Mouse (Mus musculus): ENCODE results near the gene Ubac1.

Gene Ubac1

GRCm38 (mm10) chr2:26024138-26025075, 2.9 kb upstream of the Ubac1 start:
- DNase-seq (ENCODE audit: low spot score in 2 of 2) = peak in 1 of 2 experiments; percentile 48

- no peak for DNase-seq (ENCODE audit: low spot score in 2 of 2)
Observed at GRCm38 (mm10) chr2:26022626-26023025, 1.1 kb upstream of the Ubac1 start.

- no peak for DNase-seq (ENCODE audit: low spot score in 2 of 2)
Observed at GRCm38 (mm10) chr2:26022258-26022565, 665 bp upstream of the Ubac1 start.

- peak; percentile 35 to 69 for DNase-seq (ENCODE audit: low spot score in 2 of 2)
Observed at GRCm38 (mm10) chr2:26020714-26021560, 610 bp downstream of the Ubac1 start.

GRCm38 (mm10) chr2:26019923-26020322, 1.6 kb downstream of the Ubac1 start:
- no peak for DNase-seq (ENCODE audit: low spot score in 2 of 2)

- DNase-seq (ENCODE audit: low spot score in 2 of 2) = no peak
Observed at GRCm38 (mm10) chr2:26017326-26017725, 4.2 kb downstream of the Ubac1 start.

DNA sequence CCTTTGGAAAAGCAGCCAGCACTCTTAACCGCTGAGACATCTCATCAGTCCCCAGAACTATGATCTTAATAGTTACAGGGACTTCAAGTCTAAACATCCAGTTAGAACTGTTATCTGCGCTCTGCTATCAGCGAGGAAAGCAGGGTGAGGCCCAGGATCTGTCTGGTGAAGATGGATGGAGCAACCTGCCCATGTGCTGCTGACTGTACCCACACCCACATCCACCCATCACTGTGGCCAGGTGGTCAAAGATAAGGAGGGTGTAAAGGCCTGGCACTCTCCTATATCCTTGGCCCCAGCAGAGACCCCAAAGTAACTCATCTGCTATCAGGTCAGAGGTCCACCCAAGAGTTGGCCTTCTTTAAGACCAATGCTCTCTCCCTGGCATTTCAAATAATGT, 7.9 kb downstream of the Ubac1 start:
- DNase-seq (ENCODE audit: low spot score in 2 of 2) = no peak

GRCm38 (mm10) chr2:26011420-26011819, 10.1 kb downstream of the Ubac1 start:
- no peak for DNase-seq (ENCODE audit: low spot score in 2 of 2)

- DNase-seq (ENCODE audit: low spot score in 2 of 2) = peak in 1 of 2 experiments; percentile 61
Observed at GRCm38 (mm10) chr2:26002001-26002400, 19.5 kb downstream of the Ubac1 start.

GRCm38 (mm10) chr2:26001136-26001535, 20.4 kb downstream of the Ubac1 start:
- no peak for DNase-seq (ENCODE audit: low spot score in 2 of 2)

DNA sequence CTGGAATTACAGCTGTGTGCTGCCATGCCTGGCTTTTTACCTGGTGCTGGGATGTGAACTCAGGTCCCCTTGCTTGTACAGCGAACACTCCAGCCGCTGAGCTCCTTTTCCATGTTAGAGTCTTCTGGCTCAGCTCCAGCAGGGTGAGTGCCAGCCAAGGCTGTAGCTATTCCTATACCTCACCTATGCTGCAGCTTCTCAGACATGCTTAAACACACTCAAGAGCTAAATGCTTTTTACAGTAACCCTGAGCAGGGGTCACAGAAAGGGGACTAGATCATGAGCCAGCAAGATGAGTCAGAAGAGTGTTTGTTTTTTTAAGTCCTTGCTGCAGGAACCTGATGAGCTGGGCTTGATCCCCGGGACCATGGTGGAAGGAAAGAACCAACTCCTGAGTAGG, 23.8 kb downstream of the Ubac1 start:
- no peak for DNase-seq (ENCODE audit: low spot score in 2 of 2)

DNA sequence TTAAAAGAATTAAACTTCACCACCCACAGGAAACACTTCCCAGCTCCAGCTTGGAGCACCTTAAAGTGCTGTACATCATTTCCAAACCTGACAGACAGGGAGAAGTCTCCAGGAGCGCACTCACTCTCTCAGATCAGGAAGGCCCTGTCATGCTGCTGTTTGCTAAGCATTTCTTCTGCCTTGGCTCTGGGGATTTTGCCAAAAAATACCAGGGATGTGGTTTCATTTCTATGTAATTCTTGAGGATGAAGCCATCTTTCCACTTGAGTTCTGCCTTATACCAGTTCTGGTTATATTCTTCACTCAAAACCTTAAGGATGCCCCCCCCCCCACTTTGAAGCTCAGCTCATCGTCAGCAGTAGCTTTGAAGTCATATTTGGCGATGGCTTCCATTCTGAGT, 26.8 kb downstream of the Ubac1 start:
- no peak for DNase-seq (ENCODE audit: low spot score in 2 of 2)

GRCm38 (mm10) chr2:25992285-25992684, 29.3 kb downstream of the Ubac1 start:
- DNase-seq (ENCODE audit: low spot score in 2 of 2) = no peak

DNA sequence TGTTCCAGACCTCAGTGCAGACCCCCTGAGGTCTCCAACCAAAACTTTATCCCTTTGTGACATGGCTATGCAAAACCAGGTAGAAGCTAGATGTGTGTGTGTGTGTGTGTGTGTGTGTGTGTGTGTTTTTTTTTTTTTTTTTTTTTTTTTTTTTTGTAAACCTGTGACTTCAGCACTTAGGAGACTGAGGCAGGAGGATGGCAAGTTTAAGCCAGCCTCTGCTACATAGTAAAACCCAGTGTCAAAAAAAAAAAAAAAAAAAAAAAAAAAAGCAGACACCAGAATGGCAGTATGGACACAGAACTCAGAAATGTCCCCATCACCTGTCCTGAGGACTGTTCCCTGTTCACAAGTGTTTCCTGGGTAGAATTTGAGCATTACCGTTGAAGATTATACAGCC, 31.9 kb downstream of the Ubac1 start:
- no peak for DNase-seq (ENCODE audit: low spot score in 2 of 2)

DNA sequence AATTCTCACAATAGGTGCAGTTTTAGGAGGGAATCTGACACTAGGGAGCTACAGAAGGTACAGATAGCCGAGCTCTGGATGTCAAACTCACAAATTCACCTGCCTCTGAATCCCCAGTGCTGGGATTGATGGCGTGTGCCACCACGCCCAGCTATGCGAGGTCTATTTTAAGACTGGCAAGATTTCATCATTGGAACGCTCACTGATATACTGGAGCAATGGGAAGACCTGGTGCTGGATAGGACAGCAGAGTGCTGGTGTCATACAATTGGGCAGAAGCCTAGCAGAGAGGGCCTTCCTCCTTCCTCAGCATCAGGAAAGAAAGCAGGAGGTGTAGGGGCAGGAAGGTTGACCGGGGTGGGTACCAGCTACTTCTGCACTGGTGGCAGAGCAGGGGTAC, 33.7 kb downstream of the Ubac1 start:
- DNase-seq (ENCODE audit: low spot score in 2 of 2) = no peak

DNA sequence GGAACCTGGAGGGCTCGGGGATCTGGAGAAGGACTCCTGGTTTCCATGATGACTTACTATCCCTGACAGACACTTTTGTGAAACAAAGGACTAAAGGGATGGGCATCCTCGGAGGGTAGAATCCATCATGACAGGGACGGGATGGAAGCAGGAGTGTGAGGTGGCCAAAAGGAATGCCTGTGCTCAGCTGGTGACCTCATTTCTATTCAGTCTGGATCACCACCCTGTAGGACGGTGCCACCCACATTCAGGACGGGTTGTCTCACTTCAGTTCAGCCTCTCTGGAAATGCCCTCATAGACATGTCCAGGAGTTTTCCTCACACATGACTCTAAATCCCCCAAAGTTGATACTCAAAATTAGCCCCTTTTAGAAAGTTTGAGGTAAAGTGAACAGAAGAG, 34.9 kb downstream of the Ubac1 start:
- no peak for DNase-seq (ENCODE audit: low spot score in 2 of 2)

DNA sequence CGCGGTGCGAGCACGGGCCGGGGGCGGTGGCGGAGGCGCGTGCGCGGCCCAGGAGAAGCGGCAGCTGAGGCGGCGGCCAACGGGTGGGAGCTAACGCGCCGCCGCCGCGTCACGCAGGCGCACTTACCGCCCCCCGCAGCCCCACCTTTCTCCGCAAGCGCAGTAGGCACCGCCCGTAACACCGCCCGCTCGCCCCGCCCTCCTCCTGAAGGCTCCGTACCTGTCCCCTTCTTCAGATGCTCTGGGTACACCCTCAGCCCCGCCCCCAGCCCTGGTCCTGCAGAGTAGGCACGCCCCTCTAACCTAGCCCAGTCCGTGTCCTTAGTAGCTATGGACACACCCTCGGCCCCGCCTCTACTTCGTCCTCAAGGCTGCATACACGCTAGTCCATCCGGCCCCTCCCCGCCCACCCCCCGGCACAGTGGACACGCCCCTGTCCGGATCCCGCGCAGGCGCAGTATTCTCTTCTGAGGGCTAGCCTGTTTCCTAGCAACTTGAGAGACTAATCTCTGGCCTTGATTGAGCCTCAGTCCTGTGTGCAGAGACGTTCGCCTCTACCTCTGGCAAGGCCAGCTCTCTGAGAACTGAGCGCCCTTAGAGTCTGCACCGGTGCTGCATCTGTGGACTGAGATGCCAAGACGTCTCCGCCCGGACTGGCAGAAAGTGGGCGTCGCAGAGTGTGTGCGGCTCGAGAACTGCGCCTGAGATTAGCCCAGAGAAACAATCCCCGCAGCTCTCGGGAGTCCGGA, 38.2 kb downstream of the Ubac1 start, which contains the start of gene Camsap1:
TSS of gene Camsap1 (minus strand) at position 124 of the 749 bp plus-strand sequence.
- DNase-seq (ENCODE audit: low spot score in 2 of 2) = peak; percentile 98 to 99

- peak in 1 of 2 experiments; percentile 61 for DNase-seq (ENCODE audit: low spot score in 2 of 2)
Observed at GRCm38 (mm10) chr2:25982426-25983091, 39.0 kb downstream of the Ubac1 start.

GRCm38 (mm10) chr2:25982052-25982425, 39.5 kb downstream of the Ubac1 start:
- DNase-seq (ENCODE audit: low spot score in 2 of 2) = peak; percentile 32 to 53

GRCm38 (mm10) chr2:25978997-25979396, 42.5 kb downstream of the Ubac1 start:
- DNase-seq (ENCODE audit: low spot score in 2 of 2) = no peak

DNA sequence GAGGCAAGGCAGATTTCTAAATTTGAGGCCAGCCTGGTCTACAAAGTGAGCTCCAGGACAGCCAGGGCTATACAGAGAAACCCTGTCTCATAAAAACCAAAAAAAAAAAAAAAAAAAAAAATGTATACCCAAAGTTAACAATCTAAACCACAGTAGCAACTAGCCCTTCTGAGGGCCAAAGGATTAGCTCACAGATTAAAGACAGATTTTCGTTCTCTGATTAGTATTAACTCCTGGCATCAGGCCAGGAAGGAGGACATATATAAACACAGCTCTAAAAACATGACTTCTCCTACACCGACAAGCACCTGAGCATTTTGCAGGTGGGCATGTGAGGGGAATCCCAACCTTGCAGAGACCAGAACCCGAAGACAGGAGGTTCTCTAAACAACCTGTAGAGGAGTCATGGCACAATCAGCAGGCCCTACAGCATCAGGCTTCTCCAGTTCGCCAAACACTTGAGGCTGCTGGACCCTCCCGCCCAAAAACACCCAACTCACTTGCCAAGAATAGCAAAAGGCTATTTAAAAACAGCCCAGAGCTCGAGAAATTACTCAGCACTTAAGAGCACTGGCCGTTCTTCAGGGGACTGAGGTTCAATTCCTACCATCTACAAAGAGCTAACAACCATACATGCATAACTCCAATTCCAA, 43.8 kb downstream of the Ubac1 start:
- no peak for DNase-seq (ENCODE audit: low spot score in 2 of 2)

Data from cerebellum, postnatal 4 days (tissue).